8 mouse cellular contexts compared by ENCODE assay signal in the genomic region with DNA sequence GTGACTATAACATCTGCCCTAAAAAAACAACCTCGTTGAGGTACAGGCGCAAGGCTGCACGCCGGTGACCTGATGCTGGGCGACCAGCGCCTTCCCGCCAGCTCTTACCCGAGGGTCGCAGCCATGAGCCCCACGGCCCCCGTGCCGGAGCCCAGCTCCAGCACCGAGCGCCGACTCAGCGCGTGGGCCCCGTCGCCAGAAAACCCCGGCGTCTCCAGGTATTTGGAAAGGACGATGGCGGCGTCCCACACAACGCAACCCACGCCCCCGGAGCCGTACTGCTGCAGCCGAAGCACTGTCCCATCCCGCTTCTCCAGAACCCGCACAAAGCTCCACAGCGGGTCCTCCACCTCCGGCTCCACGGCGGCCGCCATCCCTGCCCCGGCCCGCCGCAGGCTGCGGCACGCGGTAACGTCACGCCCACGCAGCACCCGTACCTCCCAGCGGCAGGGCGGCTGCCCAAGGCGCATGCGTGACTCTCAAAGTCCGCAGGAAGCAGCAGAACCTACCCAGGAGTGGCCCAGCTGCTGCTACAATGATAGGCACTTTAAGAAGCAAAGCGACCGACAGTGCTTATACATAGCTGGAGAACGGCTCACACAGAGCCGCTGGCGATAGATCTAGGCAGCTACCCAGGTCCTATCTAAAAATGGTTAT. TPM values are rescaled to one million over a fixed set of nuclear protein-coding genes. Genes with fewer than 3 reads are reported as not detected.
DNase-seq lines count a peak whose midpoint lies in the region; ATAC-seq lines count a peak whose summit lies in the region.

A gene (minus strand): TSS at position 416 of the 657 bp plus-strand sequence.

- ATAC-seq in intestine, embryonic 14.5 days (replicated peaks; ENCODE audit: low FRiP score, low TSS enrichment, low read depth), result peak; percentile 96

- under 1% methylated on average over 56 of the region's 56 CpGs for WGBS in intestine, embryonic 14.5 days

- H3K27ac ChIP-seq in intestine, embryonic 14.5 days (ENCODE audit: low read depth), result peak within 1 kb of the TSS; percentile 61

- H3K9ac ChIP-seq in intestine, embryonic 14.5 days (ENCODE audit: low read length), result peak within 1 kb of the TSS; percentile 80

- H3K36me3 ChIP-seq in intestine, embryonic 14.5 days (ENCODE audit: control insufficient read depth, insufficient read depth, low read length), result peaks cover 53% of the 10 kb centered on the region

- H3K4me3 ChIP-seq in intestine, embryonic 14.5 days (ENCODE audit: low read depth, low read length), result peak within 1 kb of the TSS; percentile 80

- 0 out of 2 replicates have a peak, but pooled peaks cover 2% of the 10 kb centered on the region for H3K4me1 ChIP-seq in intestine, embryonic 14.5 days (replicated peaks; ENCODE audit: control insufficient read depth, insufficient read depth, low read length)

- H3K4me2 ChIP-seq in intestine, embryonic 14.5 days (ENCODE audit: low read length), result peak within 1 kb of the TSS; percentile 61

- intact Hi-C loops in left cerebral cortex, postnatal 14 days (cut with DNase I), result loop anchor here (5.0 kb wide), 1 partner anchor 210 kb away; a partner anchor contains a TSS

- H3K9me3 ChIP-seq in intestine, embryonic 14.5 days (ENCODE audit: control insufficient read depth, low read length), result no peaks in the 10 kb centered on the region

- peak; percentile 92 to 95 for DNase-seq in adrenal gland, adult (ENCODE audit: inconsistent age in 2 of 2, low spot score in 1 of 2)
- peak; percentile 94 for DNase-seq in embryo, embryonic 10.5 days (ENCODE audit: low spot score)
- DNase-seq in gastrocnemius, postnatal 25 days, result peak; percentile 83
- peak; percentile 89 for DNase-seq in intestine, embryonic 14.5 days (ENCODE audit: low spot score)
- DNase-seq in left cerebral cortex, postnatal 14 days (ENCODE audit: low spot score in 2 of 2), result peak; percentile 88 to 92
- DNase-seq in mesoderm, embryonic 11.5 days (ENCODE audit: low read depth, low spot score), result peak; percentile 97
- DNase-seq in right cerebral cortex, postnatal 36 days (ENCODE audit: low spot score in 2 of 2), result peak; percentile 82 to 83
- peak; percentile 87 for DNase-seq in yolk sac, embryonic 10.5 days (ENCODE audit: low spot score)

- no peaks in the 10 kb centered on the region for H3K27me3 ChIP-seq in intestine, embryonic 14.5 days (replicated peaks; ENCODE audit: control insufficient read depth, insufficient read depth, low read length)

RNA-seq across cellular contexts. Expression of the gene that starts here (rescaled TPM):
- 1 to 10 TPM; 3.5 to 4.2 TPM for total RNA-seq in gastrocnemius, postnatal 25 days (2021)
- 25.1 and 25.3 TPM in 2 replicates for polyA plus RNA-seq in intestine, embryonic 14.5 days (2014; fragmentation: Nextera tagmentation; extraction: Ambion mirVana)
- total RNA-seq in left cerebral cortex, postnatal 14 days (2021), result 10 to 100 TPM; 23.1 to 26.1 TPM

Comparison
In these comparisons a context has a peak if more than half of its experiments do, and no peak if none do; other contexts are left out.
1. Peak in every context shown above with its lines: DNase-seq, ATAC-seq, H3K4me3 ChIP-seq and H3K27ac ChIP-seq.
2. RNA of the gene that starts here (total RNA-seq): 23.1 to 26.1 TPM in left cerebral cortex, postnatal 14 days; 3.5 to 4.2 TPM in gastrocnemius, postnatal 25 days; every median in the first group is over 4 times any median in the second.